Mouse (Mus musculus) embryonic fibroblast, embryonic 13.5 days (primary cell): Measurements from ENCODE around the gene Kyat1.

Experiments used
- CTCF ChIP-seq: IDR thresholded peaks from 2 replicates; pipeline ENCODE4 v1.5.1; 2011; ENCODE audit warnings: mild to moderate bottlenecking, control low read depth, low read length, moderate library complexity, borderline replicate concordance; ENCODE audit not compliant: insufficient read depth
- POLR2A ChIP-seq: IDR thresholded peaks from 2 replicates; pipeline ENCODE4 v1.6.1; 2011; ENCODE audit warnings: low read depth, mild to moderate bottlenecking, control low read depth, low read length, moderate library complexity

GRCm38 (mm10) chr2:30240267-30240666, 34.6 kb upstream of the Kyat1 start, which contains the start of gene Gm28035:
- TF ChIP-seq POLR2A (no peak), CTCF (no peak)
